Mouse (Mus musculus) forebrain, embryonic 11.5 days (tissue): ENCODE results near the gene Mtg1. TPM values are rescaled to one million over a fixed set of nuclear protein-coding genes. Genes with fewer than 3 reads are reported as not detected.

Source experiments
- ATAC-seq: fragments of 200-750 bp; cut with Nextera tagmentation; replicated peaks from 2 replicates; pipeline ENCODE4 v1.8.0; 2017; ENCODE audit warnings: moderate TSS enrichment; ENCODE audit not compliant: low FRiP score
- DNase-seq: peaks from one replicate; pipeline ENCODE4 v3.0.0-alpha.2; 2017; ENCODE audit warnings: low spot score
- H3K27ac ChIP-seq: fragments of 300-500 bp; sonication (generic); 2 replicates; pipeline ENCODE4 v1.5.1; 2014; ENCODE audit warnings: low read depth, low read length
- H3K27me3 ChIP-seq: fragments of 300-500 bp; sonication (generic); 2 replicates; pipeline ENCODE4 v1.6.1; 2014; ENCODE audit warnings: mild to moderate bottlenecking, low read length, mixed read lengths; ENCODE audit not compliant: control insufficient read depth, insufficient read depth
- H3K36me3 ChIP-seq: fragments of 300-500 bp; sonication (generic); 2 replicates; pipeline ENCODE4 v1.6.1; 2014; ENCODE audit warnings: mild to moderate bottlenecking, low read length, moderate library complexity, mixed read lengths; ENCODE audit not compliant: control insufficient read depth, insufficient read depth
- H3K4me1 ChIP-seq: fragments of 300-500 bp; sonication (generic); replicated peaks from 2 replicates; pipeline ENCODE4 v1.6.1; 2014; ENCODE audit warnings: low read length, mixed read lengths; ENCODE audit not compliant: control insufficient read depth, insufficient read depth
- H3K4me2 ChIP-seq: fragments of 300-500 bp; sonication (generic); 2 replicates; pipeline ENCODE4 v1.6.1; 2014; ENCODE audit warnings: low read depth, mild to moderate bottlenecking, low read length, moderate library complexity, mixed read lengths; ENCODE audit not compliant: severe bottlenecking
- H3K4me3 ChIP-seq: fragments of 300-500 bp; sonication (generic); 2 replicates; pipeline ENCODE4 v1.5.1; 2014; ENCODE audit warnings: low read depth, low read length
- H3K9ac ChIP-seq: fragments of 300-500 bp; sonication (generic); 2 replicates; pipeline ENCODE4 v1.6.1; 2014; ENCODE audit warnings: low read length
- H3K9me3 ChIP-seq: fragments of 300-500 bp; sonication (generic); 2 replicates; pipeline ENCODE4 v1.6.1; 2016; ENCODE audit warnings: low read length, mixed read lengths; ENCODE audit not compliant: control insufficient read depth
- WGBS: fragments of 180-500 bp; shearing (Covaris S2); extraction: QIAGEN DNeasy Blood & Tissue Kit; methylation state at CpG from one replicate; pipeline ENCODE4 v1.1.7; 2014; 5-methylcytosine and 5-hydroxymethylcytosine counted together
- polyA plus RNA-seq: library from polyadenylated mRNA; unstranded; fragments of >200 nt; fragmentation: Nextera tagmentation; extraction: Ambion mirVana; gene quantifications from 2 replicates; pipeline ENCODE4 v1.2.1, GENCODE M21; 2014

Mtg1 gene
- polyA plus RNA-seq, 1 experiment from 2014 or later: 27.8 TPM

- Histone ChIP-seq H3K4me3 (peak within 1 kb of the TSS; percentile 37), H3K4me1 (no peaks in the 10 kb centered on the region), H3K27me3 (no peaks in the 10 kb centered on the region), H3K9ac (peak within 1 kb of the TSS; percentile 68), H3K4me2 (peak within 1 kb of the TSS; percentile 73), H3K27ac (no peak within 1 kb of the TSS), H3K36me3 (no peaks in the 10 kb centered on the region; the same call in 1 of the 2 replicates), H3K9me3 (no peaks in the 10 kb centered on the region)
- 2% methylated on average over 30 of the region's 30 CpGs for WGBS
- ATAC-seq (peak; percentile 91), DNase-seq (peak; percentile 86)
Measured at GRCm38 (mm10) chr7:140101993-140102860, 35.1 kb upstream of the Mtg1 start, which contains the start of gene Fuom. Gene Fuom, minus strand, starts transcription at chr7:140102441.

- no peaks in the 10 kb centered on the region for H3K9me3 ChIP-seq
- WGBS: 81% methylated on average over 4 of the region's 4 CpGs
- no peaks in the 10 kb centered on the region for H3K27me3 ChIP-seq
- H3K36me3 ChIP-seq: no peaks in the 10 kb centered on the region; the same call in 1 of the 2 replicates
- ATAC-seq (no peak), DNase-seq (no peak)
- H3K4me1 ChIP-seq: no peaks in the 10 kb centered on the region
- no peak overlapping the region for H3K9ac ChIP-seq
- no peak overlapping the region for H3K4me2 ChIP-seq
- H3K27ac ChIP-seq: no peak overlapping the region
- H3K4me3 ChIP-seq: no peak overlapping the region
Measured at GRCm38 (mm10) chr7:140104009-140104408, 33.4 kb upstream of the Mtg1 start.

GRCm38 (mm10) chr7:140111943-140112342, 25.4 kb upstream of the Mtg1 start:
- peaks cover 3% of the 10 kb centered on the region; the same call in 1 of the 2 replicates for H3K36me3 ChIP-seq
- no peak for DNase-seq
- WGBS: 73% methylated on average over 3 of the region's 3 CpGs
- H3K9ac ChIP-seq: no peak overlapping the region
- no peak overlapping the region for H3K27ac ChIP-seq
- no peaks in the 10 kb centered on the region for H3K9me3 ChIP-seq
- ATAC-seq: no peak
- H3K4me1 ChIP-seq: no peaks in the 10 kb centered on the region
- no peaks in the 10 kb centered on the region for H3K27me3 ChIP-seq
- H3K4me2 ChIP-seq: no peak overlapping the region
- no peak overlapping the region for H3K4me3 ChIP-seq

- DNase-seq (no peak), ATAC-seq (peak; percentile 72)
- Histone ChIP-seq H3K36me3 (peaks cover 3% of the 10 kb centered on the region; the same call in 1 of the 2 replicates), H3K9ac (peak within 1 kb of the TSS; percentile 80), H3K4me1 (no peaks in the 10 kb centered on the region), H3K27ac (0 out of 2 replicates have a peak within 1 kb of the TSS, but pooled peaks have one; percentile 3), H3K27me3 (no peaks in the 10 kb centered on the region), H3K4me2 (peak within 1 kb of the TSS; percentile 68), H3K4me3 (peak within 1 kb of the TSS; percentile 56), H3K9me3 (no peaks in the 10 kb centered on the region)
- 3% methylated on average over 23 of the region's 23 CpGs for WGBS
Measured at GRCm38 (mm10) chr7:140115583-140116328, 21.6 kb upstream of the Mtg1 start, which contains the start of gene Paox. Gene Paox, plus strand, starts transcription at chr7:140115799.

DNA sequence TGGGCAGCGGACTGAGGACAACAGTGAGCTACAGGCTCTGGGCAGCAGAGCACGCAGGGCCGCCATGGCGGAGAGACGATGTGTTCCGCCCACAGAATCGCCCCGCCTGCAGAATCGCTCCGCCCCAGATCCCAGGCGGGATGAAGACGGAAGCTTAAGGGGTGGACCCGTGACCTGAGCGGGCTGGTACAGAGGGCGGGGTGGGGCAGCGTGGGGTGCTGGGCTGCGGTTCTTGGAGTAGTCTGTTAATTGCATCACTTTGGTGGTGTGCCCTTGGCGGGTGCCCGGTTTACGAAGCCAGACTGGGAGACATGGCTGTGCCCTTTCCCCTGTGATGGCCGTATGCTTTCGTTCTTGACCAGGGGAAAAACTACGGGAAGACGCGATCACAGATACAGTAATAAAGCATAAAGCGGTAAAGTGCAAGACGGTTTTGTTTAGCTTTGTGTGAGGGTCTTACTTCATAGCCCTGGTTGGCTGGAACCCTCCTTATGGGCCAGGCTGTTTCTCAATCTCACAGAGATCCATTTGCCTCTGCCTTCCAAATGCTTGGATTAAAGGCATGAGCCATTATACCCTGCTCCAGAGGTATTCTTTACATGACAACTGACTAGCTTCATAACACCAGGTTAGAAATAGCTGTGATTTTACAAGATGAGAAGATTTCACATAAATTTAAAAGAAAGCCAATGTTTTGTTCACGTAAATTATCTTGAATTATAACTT, 20.9 kb upstream of the Mtg1 start, which contains the start of gene Echs1:
Echs1 (minus strand) TSS at position 148 of the 726 bp plus-strand sequence.
- Histone ChIP-seq H3K4me3 (peak within 1 kb of the TSS; percentile 56), H3K9ac (peak within 1 kb of the TSS; percentile 80), H3K36me3 (peaks cover 3% of the 10 kb centered on the region; the same call in 1 of the 2 replicates), H3K9me3 (no peaks in the 10 kb centered on the region), H3K4me1 (no peaks in the 10 kb centered on the region), H3K27ac (0 out of 2 replicates have a peak within 1 kb of the TSS, but pooled peaks have one; percentile 3), H3K4me2 (peak within 1 kb of the TSS; percentile 68), H3K27me3 (no peaks in the 10 kb centered on the region)
- DNase-seq (peak; percentile 89), ATAC-seq (peak; percentile 96)
- 4% methylated on average over 28 of the region's 28 CpGs for WGBS

DNA sequence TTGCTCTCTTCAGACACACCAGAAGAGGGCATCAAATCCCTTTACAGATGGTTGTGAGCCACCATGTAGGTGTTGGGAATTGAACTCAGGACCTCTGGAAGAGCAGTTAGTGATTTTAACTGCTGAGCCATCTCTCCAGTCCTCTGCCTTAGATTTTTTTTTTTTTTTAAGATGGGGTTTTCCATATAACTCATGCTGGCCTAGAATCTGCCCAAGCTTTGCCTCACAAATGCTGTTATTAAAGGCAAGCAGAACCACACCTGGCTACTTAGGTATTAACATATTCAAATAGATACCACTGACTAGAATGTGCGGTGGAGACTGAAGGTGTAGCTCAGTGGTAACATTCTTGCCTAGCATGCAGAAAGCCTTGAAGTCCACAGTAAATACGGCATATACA, 16.9 kb upstream of the Mtg1 start:
- H3K9me3 ChIP-seq: no peaks in the 10 kb centered on the region
- ATAC-seq (no peak), DNase-seq (no peak)
- H3K9ac ChIP-seq: no peak overlapping the region
- H3K27me3 ChIP-seq: no peaks in the 10 kb centered on the region
- H3K36me3 ChIP-seq: no peaks in the 10 kb centered on the region
- H3K27ac ChIP-seq: no peak overlapping the region
- H3K4me3 ChIP-seq: no peak overlapping the region
- no peaks in the 10 kb centered on the region for H3K4me1 ChIP-seq
- WGBS: 90% methylated on average over 2 of the region's 2 CpGs
- no peak overlapping the region for H3K4me2 ChIP-seq

- no peak for ATAC-seq
- DNase-seq: no peak
- Histone ChIP-seq H3K9ac (no peak overlapping the region), H3K27ac (no peak overlapping the region), H3K4me2 (no peak overlapping the region), H3K4me3 (no peak overlapping the region), H3K4me1 (peaks cover 3% of the 10 kb centered on the region; the same call in 1 of the 2 replicates), H3K27me3 (no peaks in the 10 kb centered on the region), H3K9me3 (no peaks in the 10 kb centered on the region), H3K36me3 (no peaks in the 10 kb centered on the region)
- 71% methylated on average over 13 of the region's 13 CpGs for WGBS
Measured at GRCm38 (mm10) chr7:140121338-140121910, 15.9 kb upstream of the Mtg1 start.

GRCm38 (mm10) chr7:140122765-140123164, 14.6 kb upstream of the Mtg1 start:
- Histone ChIP-seq H3K9me3 (no peaks in the 10 kb centered on the region), H3K9ac (no peak overlapping the region), H3K4me2 (no peak overlapping the region), H3K27me3 (no peaks in the 10 kb centered on the region), H3K36me3 (no peaks in the 10 kb centered on the region), H3K4me1 (peaks cover 3% of the 10 kb centered on the region; the same call in 1 of the 2 replicates), H3K27ac (no peak overlapping the region), H3K4me3 (no peak overlapping the region)
- no peak for ATAC-seq
- 42% methylated on average over 4 of the region's 4 CpGs for WGBS
- no peak for DNase-seq
